ENCODE assay signal across 1 mouse cellular context in the genomic region with DNA sequence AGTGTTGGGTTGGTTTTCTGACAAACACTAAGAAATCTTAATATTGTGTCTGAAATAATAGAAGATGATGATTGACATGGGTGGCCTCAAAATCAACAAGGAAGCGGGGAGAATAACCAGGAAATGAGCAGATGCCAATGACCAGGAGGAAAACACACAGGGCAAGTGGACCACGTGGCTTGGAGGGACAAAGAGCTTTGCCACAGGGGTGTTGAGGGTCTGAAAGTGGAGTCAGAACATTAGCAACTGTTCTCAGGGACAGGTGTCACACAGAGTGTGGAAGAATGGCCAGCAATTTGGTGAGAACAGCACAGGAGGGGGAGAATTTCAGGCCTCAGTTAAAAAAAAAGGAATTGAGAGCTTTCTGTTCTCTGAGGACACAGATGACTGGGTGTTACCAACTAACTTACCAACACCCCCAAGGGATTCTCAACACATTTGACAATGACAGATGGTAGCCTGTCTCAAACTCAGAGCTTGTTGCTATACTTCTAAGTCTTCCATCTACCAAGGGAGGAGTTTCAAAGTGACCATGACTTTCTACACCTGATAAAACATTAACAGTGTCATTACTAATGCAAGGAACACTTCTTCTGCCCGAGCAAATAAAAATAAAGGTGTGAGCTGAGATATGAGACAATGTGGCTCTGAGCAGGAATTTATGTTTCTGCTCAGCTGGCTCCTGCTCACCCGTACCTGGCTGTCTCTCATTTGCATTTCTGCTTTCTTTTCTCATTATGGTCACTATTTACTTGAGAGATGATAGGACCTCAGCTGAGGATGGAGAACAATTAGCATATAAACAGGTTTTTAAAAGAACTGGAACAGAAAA.
A peak's percentile ranks its signal among the peaks of the same experiment; 100 is the strongest.
TF ChIP-seq lines count a peak whose summit lies in the region.

No protein-coding gene starts in this region.

TF ChIP-seq in CH12.LX, 34 proteins besides CTCF, POLR2A, EP300 and RAD21 (continued from another document):
- TF ChIP-seq NRF1 (IDR thresholded peaks at IDR 0.05; ENCODE audit: low read depth, low read length) (no peak), CHD1 (IDR thresholded peaks at IDR 0.05; ENCODE audit: low read depth, low read length) (no peak; the same call in 1 of the 2 replicates), BHLHE40 (IDR thresholded peaks at IDR 0.05; ENCODE audit: low read depth, low read length) (peak; percentile 67), SMC3 (IDR thresholded peaks at IDR 0.05; ENCODE audit: low read depth, low read length) (peak; percentile 13; the same call in 1 of the 2 replicates), NELFE (IDR thresholded peaks at IDR 0.05; ENCODE audit: low read depth, low read length) (0 out of 2 replicates have a peak, but pooled peaks have one; percentile 22), MAZ (IDR thresholded peaks at IDR 0.05; ENCODE audit: low read depth, low read length) (no peak; the same call in 1 of the 2 replicates), ELF1 (IDR thresholded peaks at IDR 0.05; ENCODE audit: low read depth, low read length) (peak; percentile 68), MAX (IDR thresholded peaks at IDR 0.05; ENCODE audit: low read length) (peak; percentile 98), MYC (IDR thresholded peaks at IDR 0.05; ENCODE audit: low read depth, low read length) (peak; percentile 98), ZC3H11A (IDR thresholded peaks at IDR 0.05; ENCODE audit: low read depth, low read length) (no peak), ETS1 (conservative IDR thresholded peaks at IDR 0.05; ENCODE audit: low read depth, low read length) (peak; percentile 84), USF1 (IDR thresholded peaks at IDR 0.05; ENCODE audit: low read depth, low read length) (peak; percentile 69), GABPA (IDR thresholded peaks at IDR 0.05; ENCODE audit: insufficient replicate concordance, low read depth, low read length) (no peak), MAFK (IDR thresholded peaks at IDR 0.05; ENCODE audit: insufficient replicate concordance, low read length) (0 out of 2 replicates have a peak, but pooled peaks have one; percentile 25), JUN (IDR thresholded peaks at IDR 0.05; ENCODE audit: insufficient read depth, low read depth, low read length) (peak; percentile 58), ZKSCAN1 (IDR thresholded peaks at IDR 0.05; ENCODE audit: borderline replicate concordance, low read depth, low read length) (no peak), UBTF (IDR thresholded peaks at IDR 0.05; ENCODE audit: low read depth, low read length) (no peak), USF2 (conservative IDR thresholded peaks at IDR 0.05; ENCODE audit: low read depth, low read length) (peak; percentile 52)
